In genomic region chr7:65545741-65546140, GRCm38 (mm10) we compare ENCODE assay signal across 19 mouse cellular contexts. TPM values are rescaled to one million over a fixed set of nuclear protein-coding genes. Genes with fewer than 3 reads are reported as not detected.
DNase-seq lines count a peak whose midpoint lies in the region; ATAC-seq lines count a peak whose summit lies in the region.
"Had no signal": no experiment of that assay in that cellular context is flagged by ENCODE, and none has a peak within 500 bp of the region (broad histone marks: within the 10 kb centered on the region; RNA-seq: fewer than 3 reads in every experiment).

No protein-coding gene starts in this region.

- peak; percentile 23 for DNase-seq in heart, adult 11 months
- no peak for DNase-seq in heart, postnatal 10 days
- DNase-seq in hindlimb bud, embryonic 11.5 days (ENCODE audit: extremely low spot score, low read depth, low spot score): peak; percentile 30
- no peak for DNase-seq in heart, postnatal 14 days
- DNase-seq in right cerebral cortex, postnatal 36 days (ENCODE audit: low spot score in 2 of 2): no peak
- DNase-seq: adrenal gland, adult 2 months; adrenal gland, postnatal 36 days; cerebellum, adult 11 months; cerebellum, adult 8-10 months; cerebellum, postnatal 25 days; forebrain, postnatal 0 days; gastrocnemius, postnatal 36 days; heart, adult 18-20 months had no signal

- H3K4me2 ChIP-seq in limb, embryonic 12.5 days: no peak overlapping the region; the same call in 1 of the 2 replicates
- H3K4me2 ChIP-seq: forebrain, embryonic 13.5 days; hindbrain, embryonic 14.5 days had no signal

- H3K9me3 ChIP-seq in limb, embryonic 12.5 days: no peaks in the 10 kb centered on the region
- H3K9me3 ChIP-seq: forebrain, embryonic 13.5 days; heart, embryonic 10.5 days; hindbrain, embryonic 10.5 days had no signal

- intact Hi-C loops in heart, postnatal 10 days (cut with DNase I): no loop called here
- intact Hi-C loops in heart, postnatal 14 days (cut with DNase I): no loop called here

- no peaks in the 10 kb centered on the region for H3K36me3 ChIP-seq in limb, embryonic 12.5 days
- H3K36me3 ChIP-seq: heart, embryonic 10.5 days; hindbrain, embryonic 10.5 days had no signal

- ATAC-seq in limb, embryonic 12.5 days (ENCODE audit: insufficient number of reproducible peaks, insufficient read depth, low FRiP score, low TSS enrichment, low read depth): 0 out of 2 replicates have a peak, but pooled peaks have one; percentile 42
- ATAC-seq: forebrain, embryonic 13.5 days; forebrain, postnatal 0 days; intestine, embryonic 16.5 days had no signal

- H3K9ac ChIP-seq in limb, embryonic 12.5 days (replicated peaks): no peak overlapping the region
- H3K9ac ChIP-seq: forebrain, embryonic 13.5 days; forebrain, postnatal 0 days; hindbrain, embryonic 14.5 days had no signal

- no peak overlapping the region for H3K27ac ChIP-seq in limb, embryonic 12.5 days
- H3K27ac ChIP-seq: forebrain, embryonic 13.5 days; heart, embryonic 10.5 days; hindbrain, embryonic 10.5 days; hindbrain, embryonic 14.5 days had no signal

- H3K27me3 ChIP-seq in limb, embryonic 12.5 days: peaks cover 5% of the 10 kb centered on the region; the same call in 1 of the 2 replicates
- H3K27me3 ChIP-seq: forebrain, embryonic 13.5 days had no signal

- no peak overlapping the region for H3K4me3 ChIP-seq in limb, embryonic 12.5 days (replicated peaks)
- H3K4me3 ChIP-seq: forebrain, embryonic 13.5 days; heart, embryonic 10.5 days; hindbrain, embryonic 10.5 days had no signal

- 0 out of 2 replicates have a peak, but pooled peaks cover 6% of the 10 kb centered on the region for H3K4me1 ChIP-seq in limb, embryonic 12.5 days (replicated peaks)
- H3K4me1 ChIP-seq: forebrain, embryonic 13.5 days; heart, embryonic 10.5 days; hindbrain, embryonic 10.5 days had no signal

- WGBS in limb, embryonic 12.5 days: 5% methylated on average over 5 of the region's 5 CpGs

RNA-seq across cellular contexts. Expression of gene Tjp1, which starts 18.2 kb away (rescaled TPM):
- 100 to 1,000 TPM; 143 to 169 TPM for total RNA-seq in heart, postnatal 10 days (2021)
- polyA plus RNA-seq in limb, embryonic 12.5 days (2016; fragmentation: Nextera tagmentation; extraction: Ambion mirVana): 25.6 and 29.1 TPM in 2 replicates
- 100 to 1,000 TPM; 126 to 133 TPM for total RNA-seq in heart, postnatal 14 days (2021)

Comparison
In these comparisons a context has a peak if more than half of its experiments do, and no peak if none do; other contexts are left out.
1. DNase-seq: peak in heart, adult 11 months (single experiment) and hindlimb bud, embryonic 11.5 days (single experiment); none in heart, postnatal 10 days (0 of 2), heart, postnatal 14 days (0 of 2) and right cerebral cortex, postnatal 36 days (0 of 2).